Mouse (Mus musculus) spleen, postnatal 4 days (tissue): ENCODE results near the gene Ccno.

Experiments
- DNase-seq, 2 experiments: peaks; one replicate each; pipeline ENCODE4 v3.0.0; 2022; ENCODE audit warnings: low spot score in 2 of 2

The Ccno gene

DNA sequence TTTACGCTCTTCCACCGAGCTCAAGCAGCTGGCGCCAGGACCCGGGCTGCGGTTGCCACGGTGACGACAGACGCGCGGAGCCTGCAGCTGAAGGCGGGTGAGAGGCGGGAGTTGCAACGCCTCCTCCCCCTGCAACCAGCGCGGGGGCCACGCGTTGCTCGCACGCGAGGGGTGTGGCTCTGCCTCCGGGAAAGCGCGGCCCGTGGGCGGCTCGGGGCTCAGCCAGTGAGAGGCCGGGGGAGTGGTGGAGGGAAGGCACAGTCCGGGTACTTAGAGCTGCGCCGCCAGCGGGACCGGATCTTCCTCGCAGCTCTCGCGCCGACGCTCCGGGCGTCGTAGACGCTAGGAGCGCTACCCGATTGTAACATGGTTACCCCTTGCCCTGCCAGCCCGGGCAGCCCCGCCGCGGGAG, at the start of gene Ccno:
Ccno (plus strand) TSS at position 271 of the 412 bp plus-strand sequence.
- peak; percentile 76 to 84 for DNase-seq

DNA sequence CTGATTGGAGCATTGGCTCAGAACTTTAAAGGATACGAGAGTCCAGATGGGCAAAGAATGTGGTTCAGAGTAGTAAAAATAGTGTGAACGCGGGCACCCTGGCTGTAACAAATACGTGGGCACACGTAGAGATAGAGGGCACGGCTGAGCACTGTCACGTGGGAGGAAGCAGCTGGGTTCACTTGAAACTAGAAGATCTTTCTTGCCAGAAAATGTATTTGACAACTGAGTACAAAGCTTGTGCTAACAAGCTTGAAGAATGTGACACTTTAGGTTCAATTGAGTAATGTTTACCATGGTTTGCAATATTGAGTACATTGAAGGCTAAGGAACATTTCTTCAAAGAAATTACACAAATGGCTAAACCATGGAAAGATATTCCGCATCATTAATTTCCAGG, 49.5 kb upstream of the Ccno start:
- no peak for DNase-seq

DNA sequence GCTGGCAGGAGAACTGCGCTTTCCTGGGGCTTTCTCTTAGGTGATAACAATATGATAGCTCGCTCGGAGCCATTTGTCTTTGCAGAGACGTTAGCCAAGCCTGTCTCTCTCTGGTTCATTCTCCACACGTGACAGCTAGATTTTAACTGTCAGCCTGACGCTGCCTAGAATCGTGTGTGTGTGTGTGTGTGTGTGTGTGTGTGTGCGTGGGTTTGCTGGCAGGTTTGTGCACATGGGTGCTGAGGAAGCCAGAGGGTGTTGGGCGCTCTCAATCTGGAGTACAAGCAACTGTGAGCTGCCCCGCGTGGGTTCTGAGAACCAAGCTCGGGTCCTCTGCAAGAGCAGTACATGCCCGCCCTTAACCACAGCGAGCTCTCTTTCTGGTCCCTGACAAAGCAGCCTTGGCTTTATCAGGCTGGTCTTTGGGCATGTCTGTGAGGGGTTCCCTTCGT, 45.7 kb upstream of the Ccno start:
- no peak for DNase-seq

DNA sequence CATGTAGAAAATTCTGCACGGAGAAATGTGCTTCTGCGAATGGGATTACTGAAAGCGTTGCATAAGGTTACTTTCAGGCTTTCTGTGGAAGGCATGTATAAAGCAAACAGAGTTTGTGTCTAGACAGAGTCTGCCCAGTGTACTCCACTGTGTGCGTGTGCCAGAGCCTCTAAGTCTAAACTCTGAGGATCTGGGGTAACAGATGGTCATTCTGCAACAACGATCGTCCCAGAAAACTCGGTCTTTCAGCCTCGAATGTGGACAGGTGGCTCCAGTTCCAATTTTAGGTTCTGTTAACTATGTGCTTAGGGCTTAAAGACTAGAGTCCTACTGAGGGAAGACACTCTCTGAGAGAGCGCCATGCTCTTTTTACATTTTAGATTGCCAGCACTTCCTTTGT, 42.3 kb upstream of the Ccno start:
- DNase-seq: no peak

DNA sequence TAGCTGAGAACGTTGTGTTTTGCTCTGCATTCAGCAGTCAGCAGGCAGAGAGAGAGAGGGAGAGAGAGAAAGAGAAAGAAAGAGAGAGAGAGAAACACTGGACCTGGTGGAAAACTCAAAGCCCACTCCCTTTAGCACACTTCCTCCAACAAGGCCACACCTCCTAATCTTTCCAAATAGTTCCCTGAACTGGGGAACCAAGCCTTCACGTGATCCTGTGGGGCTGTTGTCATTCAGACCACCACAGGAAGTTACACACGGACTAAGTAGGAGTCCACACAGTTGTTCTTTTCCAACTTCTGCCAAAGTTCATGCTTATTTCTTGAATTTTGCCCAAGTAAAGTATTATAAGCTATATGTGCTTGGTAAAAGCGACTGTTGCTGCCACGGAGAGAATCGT, 41.7 kb upstream of the Ccno start:
- no peak for DNase-seq

DNA sequence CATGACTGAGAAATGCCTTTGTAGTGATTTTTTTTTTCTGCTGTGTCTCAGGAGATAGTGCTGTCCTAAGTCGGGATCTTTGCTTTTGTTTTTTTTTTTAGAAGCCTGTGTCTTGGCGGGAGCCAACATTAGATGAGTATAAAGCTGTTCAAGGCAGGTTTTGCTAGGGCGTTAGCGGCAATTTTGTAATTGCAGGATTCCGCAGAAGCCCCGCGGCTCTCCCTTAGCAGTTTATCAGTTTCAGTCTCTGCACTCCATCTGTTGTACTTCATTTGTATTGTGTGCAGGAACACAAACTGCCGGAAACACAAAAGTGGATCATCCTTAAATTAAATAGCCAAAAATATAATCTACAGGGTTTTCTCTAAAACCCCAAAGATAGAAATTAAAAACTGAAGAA, 33.5 kb upstream of the Ccno start:
- DNase-seq: no peak

DNA sequence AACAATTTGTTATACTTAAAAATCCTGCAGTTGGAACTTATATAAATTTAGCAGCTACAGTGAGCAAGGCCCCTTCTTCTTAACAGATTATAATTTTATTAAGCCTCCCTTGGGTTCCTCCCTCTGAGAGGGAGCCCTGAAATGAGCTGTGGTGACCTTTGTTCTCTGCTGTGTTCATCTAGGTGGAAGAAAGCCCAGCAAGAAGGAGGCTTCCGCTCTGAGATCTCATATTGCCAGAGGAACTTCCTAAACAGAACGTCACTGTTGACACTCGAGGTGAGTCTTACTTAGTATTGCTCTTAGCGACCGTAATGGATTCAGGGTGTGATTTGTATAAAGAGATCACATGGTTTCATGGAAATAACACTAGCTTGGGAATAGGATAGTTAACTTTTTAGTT, 24.5 kb upstream of the Ccno start:
- no peak for DNase-seq

DNA sequence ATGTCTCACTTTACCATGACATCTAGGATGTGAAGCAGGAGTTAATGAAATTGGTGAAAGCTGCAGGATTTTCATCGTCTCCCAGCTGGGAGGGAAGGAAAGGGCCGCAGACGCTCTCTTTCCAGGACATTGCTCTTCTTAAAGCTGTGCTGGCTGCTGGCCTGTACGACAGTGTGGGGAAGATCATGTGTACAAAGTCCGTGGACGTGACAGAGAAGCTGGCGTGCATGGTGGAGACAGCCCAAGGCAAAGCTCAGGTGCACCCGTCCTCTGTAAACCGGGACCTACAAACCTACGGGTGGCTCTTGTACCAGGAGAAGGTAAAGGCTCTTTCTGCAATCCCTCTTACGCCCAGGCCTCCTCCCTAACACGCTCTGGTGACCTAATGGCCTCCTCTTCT, 23.2 kb upstream of the Ccno start:
- no peak for DNase-seq

DNA sequence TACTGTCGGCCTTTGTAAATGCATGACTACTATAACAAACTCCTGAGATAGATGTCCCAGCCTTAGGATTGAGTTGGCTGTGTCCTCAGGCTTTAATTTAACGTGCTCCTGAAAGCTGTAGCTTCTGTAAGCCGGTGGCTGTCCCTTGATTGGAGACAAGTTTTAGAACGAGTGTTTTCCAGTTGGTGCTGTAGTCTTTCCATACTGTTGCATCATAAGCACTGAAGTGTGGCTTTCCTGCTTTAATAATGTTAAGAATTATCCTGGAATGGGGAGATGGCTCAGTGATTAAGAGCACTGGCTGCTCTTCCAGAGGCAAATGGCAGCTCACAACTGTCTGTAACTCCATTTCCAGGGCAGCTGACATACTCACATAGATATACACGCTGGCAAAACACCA, 20.3 kb upstream of the Ccno start:
- no peak for DNase-seq

DNA sequence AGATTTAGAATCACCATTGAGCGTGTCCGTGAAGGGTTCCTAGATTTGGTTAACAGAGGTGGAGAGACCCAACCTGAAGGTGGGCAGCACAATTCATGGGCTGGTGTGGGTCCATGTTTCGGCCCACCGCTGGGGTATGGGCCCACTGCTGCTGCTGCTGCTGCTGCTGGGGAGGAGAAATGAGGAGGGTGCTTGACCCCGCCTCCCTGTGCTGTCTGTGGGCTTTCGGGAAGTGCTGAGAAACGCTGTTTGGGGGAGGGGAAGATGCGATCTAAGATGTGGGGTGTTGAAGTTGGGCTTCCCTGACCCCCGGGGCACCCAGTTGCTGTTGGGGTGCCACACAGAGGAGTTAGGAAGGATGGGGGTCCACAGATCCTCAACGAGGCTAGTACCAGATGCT, 10.9 kb upstream of the Ccno start:
- DNase-seq: no peak

DNA sequence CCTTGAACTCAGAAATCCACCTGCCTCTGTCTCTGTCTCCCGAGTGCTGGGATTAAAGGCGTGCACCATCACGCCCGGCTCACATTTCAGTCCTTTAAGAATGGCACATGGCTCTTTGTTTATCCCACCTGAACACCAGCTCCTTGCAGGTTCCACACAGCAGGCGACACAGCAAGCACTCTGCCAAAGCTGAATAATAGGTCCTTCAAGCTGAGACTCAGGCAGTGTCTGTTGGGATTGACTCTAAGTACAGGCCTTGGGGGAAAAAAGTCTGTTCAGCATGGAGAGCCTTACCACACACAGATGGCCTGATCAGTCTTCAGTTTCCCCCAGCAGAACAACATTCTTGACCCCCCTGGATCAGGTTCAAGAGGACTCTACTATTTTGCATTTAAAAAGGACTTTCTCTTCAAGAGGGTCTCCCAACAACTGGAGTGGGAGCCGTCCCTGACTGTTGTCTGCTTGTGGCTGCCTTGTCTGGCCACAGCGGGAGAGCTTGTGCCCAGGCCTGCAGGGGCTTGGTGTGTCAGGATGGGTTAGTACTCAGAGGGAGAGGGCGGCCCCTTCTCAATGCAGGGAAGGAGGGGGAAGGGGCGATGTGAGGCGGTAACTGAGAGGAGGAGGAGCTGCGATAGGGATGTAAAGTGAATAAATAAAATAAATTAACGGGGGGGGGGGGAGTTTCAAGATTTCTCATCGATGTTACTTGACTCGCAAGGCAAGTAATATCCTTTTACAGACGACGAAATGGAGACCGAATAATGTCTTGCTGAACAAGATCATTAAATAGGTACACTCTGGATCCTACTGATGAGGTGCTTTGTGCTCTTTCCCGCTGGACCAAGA, 1.8 kb upstream of the Ccno start:
- peak in 1 of 2 experiments; percentile 58 for DNase-seq

DNA sequence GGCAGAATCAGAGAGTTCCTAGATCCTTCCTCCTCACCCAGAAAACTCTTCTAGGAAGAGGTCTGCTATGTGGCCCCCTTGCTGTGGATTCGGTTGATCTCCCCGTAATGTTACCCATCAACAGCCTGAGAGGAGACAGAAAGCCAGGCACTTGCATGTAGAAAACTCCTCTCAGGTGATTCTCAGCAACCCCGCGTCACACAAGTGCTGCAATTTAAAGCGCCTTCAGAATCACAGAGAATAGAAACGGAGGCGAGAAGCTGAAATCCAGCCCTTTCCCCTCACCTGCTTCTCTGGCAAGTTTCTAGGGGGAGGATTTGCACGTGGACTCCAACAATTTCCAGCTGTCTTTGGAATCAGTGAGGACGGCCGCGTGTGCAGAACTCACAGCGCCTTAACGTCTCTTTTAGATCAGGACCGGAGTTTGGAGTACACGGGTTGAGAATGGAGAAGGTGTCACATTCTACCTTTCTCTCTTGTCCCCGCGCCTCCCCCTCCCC, 1.1 kb upstream of the Ccno start:
- peak in 1 of 2 experiments; percentile 39 for DNase-seq

DNA sequence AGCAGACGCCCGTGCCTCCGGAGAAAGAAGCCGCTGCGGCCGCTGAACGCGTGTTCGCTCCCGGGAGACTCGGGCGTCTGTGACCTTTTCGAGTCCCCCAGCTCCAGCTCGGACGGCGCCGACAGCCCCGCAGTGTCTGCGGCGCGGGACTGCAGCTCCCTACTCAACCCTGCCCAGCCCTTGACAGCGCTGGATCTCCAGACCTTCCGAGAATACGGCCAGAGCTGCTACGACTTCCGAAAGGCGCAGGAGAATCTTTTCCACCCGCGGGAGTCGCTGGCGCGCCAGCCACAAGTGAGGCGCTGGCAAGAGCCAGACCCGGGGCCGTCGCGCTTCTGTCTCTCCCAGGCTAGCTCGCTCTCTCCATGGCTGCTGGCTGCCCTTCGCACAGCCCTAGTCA, 389 bp downstream of the Ccno start:
- DNase-seq: no peak

DNA sequence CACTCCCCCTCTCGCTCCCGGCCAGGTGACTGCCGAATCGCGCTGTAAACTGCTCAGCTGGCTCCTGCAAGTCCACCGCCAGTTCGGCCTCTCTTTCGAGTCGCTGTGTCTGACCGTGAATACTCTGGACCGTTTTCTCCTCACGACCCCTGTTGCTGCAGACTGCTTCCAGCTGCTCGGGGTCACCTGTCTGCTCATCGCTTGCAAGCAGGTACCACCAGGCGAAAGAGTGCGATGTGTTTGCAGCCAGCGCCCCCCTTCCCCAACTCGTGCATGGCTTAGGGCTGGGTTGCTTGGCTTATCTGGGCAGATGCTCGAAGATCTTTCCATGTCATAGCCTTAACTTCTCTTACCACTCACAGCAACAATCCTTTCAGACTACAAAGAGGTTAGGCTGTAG, 1.3 kb downstream of the Ccno start:
- peak in 1 of 2 experiments; percentile 60 for DNase-seq

DNA sequence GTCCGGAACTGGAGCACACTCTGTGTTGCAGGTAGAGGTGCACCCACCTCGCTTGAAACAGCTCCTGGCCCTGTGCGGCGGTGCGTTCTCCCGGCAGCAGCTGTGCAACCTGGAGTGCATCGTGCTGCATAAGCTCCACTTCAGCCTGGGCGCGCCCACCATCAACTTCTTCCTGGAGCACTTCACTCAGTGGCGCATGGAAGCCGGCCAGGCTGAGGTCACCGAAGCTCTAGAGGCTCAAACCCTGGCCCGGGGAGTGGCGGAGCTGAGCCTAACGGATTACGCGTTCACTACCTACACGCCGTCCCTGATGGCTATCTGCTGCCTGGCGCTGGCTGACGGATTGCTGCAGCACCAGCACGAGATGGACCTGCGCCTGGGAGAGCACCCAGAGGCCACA, 1.9 kb downstream of the Ccno start:
- peak in 1 of 2 experiments; percentile 59 for DNase-seq

DNA sequence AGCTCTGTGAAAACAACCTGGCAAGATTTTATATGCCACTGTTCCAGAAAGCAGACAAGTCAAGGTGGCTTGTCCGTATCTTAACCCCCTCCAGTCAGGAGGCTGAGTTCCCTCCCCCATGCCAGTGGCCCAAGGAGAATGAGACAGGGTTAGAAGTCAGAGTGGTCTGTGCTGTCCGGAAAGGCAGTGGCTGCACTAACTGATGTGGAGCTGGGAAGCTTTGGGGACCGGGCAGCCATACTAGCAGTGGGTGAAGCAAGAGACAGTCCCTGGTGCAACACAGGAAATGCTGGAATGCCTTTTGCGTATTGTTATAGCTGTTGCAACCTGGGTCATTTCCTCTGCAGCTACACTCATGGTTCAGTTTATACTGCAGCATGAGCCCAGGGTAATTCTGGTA, 2.7 kb downstream of the Ccno start:
- DNase-seq: peak in 1 of 2 experiments; percentile 57

DNA sequence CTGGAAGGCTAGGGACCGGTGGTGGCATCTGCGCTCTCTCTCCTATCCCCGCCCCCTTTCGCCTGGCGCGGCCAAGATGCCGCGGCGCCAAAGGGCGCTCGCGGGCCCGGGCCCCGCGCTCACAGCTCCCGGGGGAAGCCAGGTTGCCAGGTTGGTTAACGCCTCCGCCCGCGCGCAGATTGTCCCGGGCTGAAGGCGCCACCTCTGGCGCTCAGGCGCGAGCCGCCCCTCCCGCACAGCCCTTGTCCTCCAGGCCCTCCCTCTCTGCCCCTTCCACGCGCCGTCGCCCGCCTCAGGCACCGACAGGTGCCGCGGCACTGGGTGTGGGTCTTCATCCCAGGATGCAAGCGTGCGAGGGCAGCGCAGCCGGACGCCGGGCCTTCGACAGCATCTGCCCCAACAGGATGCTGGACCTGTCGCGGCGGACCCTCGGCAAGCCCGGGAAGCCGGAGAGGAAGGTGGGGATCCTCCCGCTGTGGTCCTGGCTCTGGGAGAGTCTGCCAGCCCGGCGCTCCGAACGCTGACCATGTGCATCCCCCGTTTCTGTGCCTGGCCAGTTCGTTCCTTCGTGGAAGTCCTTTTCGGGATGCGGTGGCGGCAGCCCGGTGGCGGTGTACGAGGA, 6.0 kb downstream of the Ccno start, which contains the start of gene Mcidas:
Mcidas (plus strand) TSS at position 315 of the 622 bp plus-strand sequence.
- peak in 1 of 2 experiments; percentile 63 for DNase-seq

DNA sequence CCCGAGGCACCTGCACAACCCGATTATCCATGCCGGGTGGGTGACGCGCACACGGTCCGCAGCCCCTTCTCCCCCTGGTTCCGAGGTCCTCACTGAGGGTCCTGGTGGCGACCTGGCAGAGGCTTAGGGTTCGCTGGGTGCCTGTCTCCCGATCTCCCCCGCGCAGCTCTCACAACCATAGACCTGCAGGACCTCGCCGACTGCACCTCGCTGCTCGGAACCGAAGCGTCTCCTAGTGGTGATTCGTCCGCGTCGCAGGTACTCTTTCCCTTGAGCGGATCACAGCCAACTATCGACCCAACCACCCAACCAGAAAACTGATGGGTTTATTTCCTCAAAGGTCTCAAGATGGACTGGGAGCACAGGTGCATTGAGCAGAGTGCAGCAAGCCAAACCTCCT, 6.6 kb downstream of the Ccno start:
- peak; percentile 40 to 75 for DNase-seq

DNA sequence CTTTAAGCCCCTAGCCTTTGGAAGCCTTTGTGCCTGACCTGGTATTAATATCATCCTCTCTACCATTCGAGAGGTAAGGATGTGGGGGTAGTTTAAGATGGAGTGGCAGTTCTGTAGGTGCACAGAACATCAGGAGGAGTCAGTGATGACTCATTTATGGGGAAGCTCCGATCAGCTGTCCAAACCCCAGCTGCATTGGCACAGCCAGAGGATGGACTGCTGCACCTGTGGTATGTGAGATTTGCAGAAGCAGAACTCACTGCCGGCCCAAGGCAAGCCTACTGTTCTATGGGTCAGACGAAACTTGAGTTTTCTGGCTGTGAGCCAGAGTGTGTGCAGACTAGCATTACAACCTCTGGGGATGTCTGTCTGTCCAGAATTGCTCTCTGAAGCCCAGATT, 8.8 kb downstream of the Ccno start:
- DNase-seq: peak in 1 of 2 experiments; percentile 58

DNA sequence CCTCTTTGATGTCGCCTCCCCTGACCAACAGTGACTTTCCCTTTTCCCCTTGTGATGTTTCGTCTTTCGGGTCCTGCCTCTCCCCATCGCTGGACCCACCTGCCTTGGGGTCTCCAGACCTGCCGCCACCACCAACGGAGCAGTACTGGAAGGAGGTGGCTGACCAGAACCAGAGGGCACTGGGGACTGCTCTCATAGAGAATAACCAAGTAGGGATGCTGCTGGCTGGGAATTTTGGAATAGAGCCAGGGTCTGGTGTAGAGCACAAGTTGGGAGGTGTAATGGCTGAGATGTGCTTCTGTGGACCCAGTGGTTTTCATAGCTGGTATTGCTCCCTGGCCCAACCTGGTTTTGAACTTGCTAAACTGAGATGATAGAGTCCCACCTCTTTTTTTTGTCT, 9.8 kb downstream of the Ccno start:
- peak in 1 of 2 experiments; percentile 48 for DNase-seq

DNA sequence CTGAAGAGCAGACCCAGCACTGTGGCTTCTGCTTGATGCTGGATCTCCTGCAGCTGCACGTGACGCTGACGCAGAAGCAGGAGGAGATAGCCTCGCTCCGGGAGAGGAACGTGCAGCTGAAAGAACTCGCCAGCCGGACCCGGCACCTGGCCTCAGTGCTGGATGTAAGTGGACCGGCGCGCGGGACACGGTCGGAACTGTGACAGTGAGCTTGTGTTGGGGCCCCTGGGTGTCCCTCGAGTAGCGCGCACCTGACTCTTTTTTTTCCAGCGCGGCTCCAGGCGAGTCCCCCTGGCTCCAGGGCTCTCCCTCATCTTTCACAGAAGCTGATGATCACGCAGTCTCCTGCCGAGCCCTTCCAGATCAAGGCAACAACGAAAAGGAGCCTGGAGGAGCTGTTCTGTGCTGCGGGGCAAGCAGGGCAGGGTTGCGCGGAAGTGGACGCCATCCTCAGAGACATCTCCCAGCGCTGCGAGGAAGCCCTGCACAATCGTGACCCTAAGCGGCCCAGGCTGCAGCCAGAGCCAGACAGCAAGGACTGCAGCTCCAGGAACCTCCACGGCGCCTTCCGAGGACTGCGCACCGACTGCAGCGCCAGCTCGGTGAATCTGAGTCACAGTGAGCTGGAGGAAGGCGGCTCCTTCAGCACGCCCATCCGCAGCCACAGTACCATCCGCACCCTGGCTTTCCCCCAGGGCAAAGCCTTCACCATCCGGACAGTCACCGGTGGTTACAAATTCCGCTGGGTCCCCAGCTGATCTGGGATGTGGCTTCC, 11.0 kb downstream of the Ccno start:
- peak in 1 of 2 experiments; percentile 63 for DNase-seq

DNA sequence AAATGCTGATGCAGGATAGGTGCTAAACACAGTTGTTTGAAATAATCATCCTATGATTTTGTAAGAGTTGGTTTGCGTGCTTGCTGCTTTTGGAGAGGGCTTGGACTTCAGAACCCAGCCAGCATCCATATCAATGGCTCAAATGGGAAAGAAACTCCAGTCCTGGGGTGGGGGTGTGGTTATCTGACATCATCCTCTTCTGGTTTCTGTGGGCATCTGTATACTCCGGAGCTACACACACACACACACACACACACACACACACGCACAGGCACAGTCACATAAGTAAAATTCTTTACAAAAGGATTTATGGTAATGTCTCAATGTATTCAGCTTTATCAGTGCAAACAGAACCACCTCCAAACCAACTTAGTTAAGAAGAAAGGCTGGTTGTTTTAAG, 12.5 kb downstream of the Ccno start:
- DNase-seq: no peak
